Mouse (Mus musculus) retina, adult 2 months (tissue): ENCODE results near the gene Spata31d1b.
"Not testable (repeated sequence)": the region's sequence is repeated elsewhere in the genome, so short reads cannot be mapped to it uniquely, and the experiment has no call there.

ENCODE experiments used
- DNase-seq: peaks from one replicate; pipeline ENCODE4 v3.0.0-alpha.2; 2012; ENCODE audit warnings: low read depth, low spot score

Gene Spata31d1b

DNA sequence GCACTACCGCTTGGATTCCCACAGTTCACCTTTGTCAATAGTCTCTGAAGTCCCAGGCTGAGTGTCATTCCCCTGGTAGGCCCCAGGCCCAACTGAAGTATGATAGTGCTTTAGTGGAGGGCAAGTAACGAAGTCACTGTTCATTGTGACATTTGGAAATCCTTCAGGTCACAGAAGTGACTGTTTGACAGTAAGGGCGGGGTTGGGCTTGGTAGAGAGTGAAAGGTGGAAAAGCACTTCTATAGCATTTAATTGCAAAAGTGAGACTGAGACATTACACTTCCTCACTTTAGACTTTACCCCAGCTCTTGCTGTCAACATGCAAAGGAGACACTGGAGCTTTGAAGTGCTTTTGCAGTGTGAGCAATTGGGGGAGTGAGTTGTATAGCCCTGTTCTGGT is 18.1 kb upstream of the Spata31d1b start, which contains the start of gene 4921517D22Rik:
TSS of gene 4921517D22Rik (minus strand) at position 101 of the 400 bp plus-strand sequence.
- DNase-seq = no peak

DNA sequence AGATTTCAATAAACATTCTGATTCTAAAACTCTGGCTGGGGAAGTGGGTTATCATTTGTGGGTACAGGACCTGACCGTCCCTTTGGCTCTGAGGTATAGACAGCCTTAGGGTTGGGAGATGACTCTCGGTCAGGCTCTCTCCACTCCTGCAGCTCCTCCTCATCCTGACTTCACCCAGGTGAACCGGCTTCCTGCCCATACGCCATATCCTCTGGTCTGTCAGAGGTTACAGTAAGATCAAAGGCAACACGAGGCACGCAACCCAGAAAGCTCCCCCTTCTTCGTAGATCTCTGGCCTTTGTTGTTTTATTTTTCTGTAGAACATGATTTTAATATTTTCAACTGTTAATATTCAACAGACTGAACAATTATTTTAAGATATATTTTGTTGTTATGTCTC is 16.3 kb upstream of the Spata31d1b start:
- no peak for DNase-seq

DNA sequence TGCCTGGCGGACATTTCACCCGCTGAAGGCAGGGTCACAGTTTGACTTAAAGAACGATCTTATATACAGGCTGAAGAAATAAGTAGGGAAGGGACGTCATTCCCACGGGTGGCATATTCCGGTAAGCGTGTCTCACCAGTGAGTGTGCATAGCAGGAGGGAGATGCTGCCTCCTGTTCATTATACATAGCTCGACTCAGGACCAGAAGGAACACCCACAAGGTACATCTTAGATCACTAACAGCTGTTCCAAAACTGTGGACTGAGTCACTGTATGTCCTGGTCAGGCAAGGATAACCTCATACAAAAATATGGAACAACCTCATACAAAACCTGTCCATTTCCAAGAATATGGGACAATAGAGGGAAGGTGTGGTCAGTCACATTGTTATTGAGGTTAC is 13.0 kb upstream of the Spata31d1b start:
- DNase-seq = no peak

DNA sequence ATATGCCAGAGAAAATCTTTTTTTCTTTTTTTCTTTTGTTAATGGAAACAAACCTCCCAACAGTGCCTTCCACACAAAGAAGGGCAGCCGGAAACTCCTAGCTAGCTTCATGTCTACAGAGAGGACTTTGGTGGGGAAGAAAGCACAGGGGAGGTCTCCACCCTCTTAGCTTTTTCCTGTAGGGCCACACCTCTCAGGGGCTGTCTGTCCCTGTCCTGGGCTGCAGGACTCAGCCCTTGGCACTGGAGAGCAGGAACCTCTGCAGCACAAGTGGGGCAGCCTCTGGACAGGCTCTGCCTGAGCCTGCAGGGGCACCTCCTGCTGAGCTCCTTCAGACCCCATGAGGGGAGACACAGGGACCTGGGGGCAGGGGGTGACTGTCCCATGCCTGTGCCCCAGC is 11.9 kb upstream of the Spata31d1b start:
- DNase-seq = not testable (repeated sequence)

DNA sequence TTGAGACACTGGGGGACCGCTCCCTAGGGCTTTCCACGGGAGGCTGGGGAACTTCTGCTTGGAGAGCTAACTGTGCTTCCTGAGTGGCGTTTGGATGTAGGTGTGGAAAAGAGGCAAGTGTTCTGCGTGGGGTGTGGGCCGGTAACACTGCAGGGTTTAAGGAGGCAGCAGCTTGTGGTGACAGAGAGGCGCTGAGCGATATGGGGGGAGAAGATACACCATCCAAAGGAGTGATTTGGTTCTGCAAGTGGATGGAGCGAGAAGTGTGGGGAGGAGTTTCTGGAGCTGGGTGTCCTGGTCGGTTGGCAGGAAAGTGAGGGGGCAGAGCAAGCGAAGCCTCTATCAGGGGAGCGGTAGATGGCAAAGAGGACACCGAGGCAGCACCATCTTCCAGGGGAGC is 8.6 kb upstream of the Spata31d1b start:
- DNase-seq = no peak

DNA sequence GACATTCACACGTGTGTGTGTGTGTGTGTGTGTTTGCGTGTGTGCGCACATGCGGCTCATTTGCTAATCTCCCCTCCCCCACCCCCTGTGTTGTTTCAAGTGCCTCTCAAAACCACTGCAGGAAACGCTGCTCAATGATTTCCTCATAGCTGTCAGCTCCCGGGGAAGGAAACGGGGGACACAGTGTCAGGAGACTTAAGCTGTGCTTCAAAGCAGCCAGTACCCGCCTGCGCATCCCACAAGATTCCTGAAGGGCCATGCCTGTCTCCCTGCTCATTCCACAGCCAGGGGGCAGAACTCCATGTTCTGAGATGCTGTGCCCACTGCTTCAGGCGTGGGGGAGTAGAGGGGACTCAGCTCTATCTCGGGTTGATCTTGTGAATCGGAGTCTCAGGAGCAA is 7.5 kb upstream of the Spata31d1b start:
- no peak for DNase-seq

DNA sequence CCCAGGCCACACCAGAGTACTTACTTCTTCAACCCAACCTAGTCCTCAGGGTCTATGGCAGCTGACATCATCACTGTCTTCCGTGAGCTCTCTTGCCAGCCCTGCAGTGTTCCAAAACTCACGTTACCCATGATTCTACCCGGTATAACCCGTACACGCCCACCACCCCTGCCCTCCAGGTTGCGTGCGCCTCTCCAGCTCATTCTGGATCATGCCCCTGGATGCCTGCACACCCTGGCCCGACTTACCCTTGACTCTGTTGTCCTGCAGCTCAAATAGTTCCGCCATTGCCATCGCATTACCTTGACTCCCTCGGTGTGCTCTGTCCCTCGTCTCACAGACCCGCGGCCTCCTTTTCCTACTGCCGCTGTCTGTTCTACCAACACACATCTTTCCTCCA is 1.9 kb upstream of the Spata31d1b start, which contains the start of gene Spata31d1a:
TSS of gene Spata31d1a (minus strand) at position 101 of the 400 bp plus-strand sequence.
- no peak for DNase-seq

DNA sequence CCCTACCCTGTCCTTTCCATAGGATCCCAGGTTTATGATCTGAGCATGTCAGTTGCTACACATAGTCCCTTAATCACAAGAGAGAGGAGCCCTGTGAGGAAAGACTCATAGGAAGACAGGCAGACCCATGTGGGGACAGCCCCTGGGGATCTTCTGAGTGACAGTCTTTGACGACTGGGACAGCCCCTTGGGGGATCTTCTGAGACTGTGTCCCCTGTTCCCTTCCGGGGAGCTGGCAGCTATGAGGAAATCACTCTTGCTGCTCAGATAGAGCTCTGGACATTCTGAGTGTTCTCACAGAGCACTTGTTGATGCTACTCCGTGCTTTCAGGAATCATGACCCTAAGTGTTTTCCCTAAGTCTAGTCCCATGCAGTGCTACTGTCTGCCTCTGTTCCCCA is 1.6 kb downstream of the Spata31d1b start:
- DNase-seq = no peak

DNA sequence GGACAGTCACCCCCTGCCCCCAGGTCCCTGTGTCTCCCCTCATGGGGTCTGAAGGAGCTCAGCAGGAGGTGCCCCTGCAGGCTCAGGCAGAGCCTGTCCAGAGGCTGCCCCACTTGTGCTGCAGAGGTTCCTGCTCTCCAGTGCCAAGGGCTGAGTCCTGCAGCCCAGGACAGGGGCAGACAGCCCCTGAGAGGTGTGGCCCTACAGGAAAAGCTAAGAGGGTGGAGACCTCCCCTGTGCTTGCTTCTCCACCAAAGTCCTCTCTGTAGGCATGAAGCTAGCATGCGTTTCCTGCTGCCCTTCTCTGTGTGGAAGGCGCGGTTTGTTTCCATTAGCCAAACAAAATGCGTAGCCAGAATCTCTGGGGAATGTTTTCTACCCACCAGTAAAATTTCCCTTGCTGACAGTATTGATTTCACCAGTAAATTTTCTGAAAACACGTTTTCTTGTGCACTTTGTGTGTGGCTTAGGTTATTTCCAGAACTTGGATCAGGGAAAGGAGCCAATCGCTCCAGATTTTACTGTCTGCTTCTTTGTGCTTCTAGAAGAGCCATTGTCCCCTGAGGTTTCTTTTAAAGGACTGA is 6.9 kb downstream of the Spata31d1b start:
- not testable (repeated sequence) for DNase-seq

DNA sequence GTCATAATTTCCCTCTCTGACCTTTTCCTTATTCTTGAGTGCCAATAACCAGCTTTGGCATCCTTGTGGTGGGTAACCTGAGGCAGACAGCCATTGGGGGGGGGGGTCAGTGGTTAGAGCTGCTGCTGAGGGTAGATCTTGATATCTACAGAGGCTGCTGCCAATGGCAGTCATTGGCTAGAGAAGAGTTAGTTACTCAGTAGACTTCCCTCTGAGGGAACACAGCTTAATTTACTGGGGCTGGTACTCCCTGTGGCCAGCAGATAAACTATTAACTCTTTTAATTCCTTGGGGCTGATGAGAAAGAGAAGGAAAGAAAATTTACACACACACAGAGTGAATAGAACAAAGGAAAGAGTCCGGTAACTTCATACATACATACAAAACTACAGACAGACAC is 7.4 kb downstream of the Spata31d1b start:
- no peak for DNase-seq

DNA sequence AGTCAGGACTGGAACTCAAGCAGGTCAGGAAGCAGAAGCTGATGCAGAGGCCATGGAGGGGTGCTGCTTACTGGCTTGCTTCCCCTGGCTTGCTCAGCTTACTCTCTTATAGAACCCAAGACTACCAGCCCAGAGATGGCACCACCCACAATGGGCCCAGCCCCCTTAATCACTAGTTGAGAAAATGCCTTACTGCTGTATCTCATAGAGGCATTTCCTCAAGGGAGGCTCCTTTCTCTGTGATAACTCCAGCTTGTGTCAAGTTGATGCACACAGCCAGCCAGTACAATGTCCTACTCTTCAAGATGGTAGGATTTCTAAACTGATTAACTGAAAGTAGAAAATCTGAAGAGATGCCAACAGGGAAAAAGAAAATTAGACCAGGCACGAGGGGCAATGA is 10.0 kb downstream of the Spata31d1b start:
- DNase-seq = not testable (repeated sequence)

DNA sequence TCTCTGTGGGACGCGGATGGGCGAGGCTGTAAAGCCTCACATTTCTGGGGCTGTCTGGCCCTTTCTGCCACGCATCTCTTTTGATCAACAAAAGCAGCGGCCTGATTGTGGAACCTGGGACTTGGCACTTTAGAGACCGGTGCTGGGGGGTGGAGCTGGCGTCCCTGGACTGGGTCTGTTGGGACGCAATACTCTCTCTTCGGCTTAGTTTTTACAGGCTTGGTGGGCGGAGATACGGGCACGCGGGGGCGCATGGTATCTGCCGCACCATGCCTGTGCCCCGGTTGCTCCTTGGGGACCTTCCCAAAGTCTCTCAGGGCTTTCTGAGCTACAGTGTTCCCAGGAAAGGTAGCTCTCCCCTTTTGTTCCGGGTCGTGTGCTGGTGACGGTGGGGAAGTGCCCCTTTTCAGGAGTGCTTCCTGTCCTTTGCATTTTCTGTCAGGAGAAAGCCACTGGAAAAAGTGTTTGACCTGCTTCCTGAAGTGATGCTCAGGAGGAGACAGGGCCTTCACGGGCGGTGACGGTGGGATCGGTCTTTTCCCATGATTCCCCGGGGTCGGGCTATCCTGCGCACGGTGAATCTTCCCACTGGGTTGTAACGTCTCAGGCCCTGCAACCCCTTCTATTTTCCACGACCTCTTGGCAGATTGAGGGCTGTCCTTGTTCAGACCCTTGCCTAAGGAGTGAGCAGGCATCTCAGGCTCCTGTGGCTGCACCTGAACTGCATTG is 14.2 kb downstream of the Spata31d1b start:
- no peak for DNase-seq

DNA sequence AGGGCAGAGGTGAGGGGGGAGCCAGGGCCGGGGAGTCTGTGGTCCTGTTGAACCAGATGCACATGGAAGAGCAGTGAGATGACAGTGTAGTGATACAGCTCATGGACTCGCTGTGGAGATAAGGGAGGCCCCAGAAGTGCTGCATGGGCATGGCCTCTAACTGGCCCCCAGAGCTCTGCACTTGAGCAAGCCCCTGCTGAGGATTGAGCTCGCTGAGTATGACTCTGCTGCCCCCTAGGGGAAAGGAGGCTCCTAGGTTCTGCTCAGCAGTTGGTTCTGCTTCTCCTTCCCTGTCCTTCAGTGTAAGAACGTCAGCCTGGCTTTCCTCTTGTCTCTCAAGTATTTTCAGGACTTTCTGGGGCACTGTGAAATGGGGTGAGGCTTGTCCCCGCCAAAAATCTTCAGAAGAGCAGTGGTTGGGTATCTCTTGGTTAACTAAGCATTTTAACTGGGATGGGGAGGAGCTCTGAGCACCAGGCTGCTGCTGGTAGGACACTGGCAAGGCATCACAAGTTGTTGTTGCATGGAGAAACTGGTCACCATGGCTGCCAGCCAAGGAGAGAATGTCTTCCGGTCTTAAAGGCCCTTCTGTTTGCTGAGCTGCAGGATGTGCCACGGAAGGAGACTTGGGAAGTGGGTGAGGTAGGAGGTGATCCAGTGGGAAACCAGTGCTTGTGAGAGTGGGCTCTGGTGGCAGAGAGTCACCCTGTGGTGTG is 16.5 kb downstream of the Spata31d1b start:
- DNase-seq = peak; percentile 42

DNA sequence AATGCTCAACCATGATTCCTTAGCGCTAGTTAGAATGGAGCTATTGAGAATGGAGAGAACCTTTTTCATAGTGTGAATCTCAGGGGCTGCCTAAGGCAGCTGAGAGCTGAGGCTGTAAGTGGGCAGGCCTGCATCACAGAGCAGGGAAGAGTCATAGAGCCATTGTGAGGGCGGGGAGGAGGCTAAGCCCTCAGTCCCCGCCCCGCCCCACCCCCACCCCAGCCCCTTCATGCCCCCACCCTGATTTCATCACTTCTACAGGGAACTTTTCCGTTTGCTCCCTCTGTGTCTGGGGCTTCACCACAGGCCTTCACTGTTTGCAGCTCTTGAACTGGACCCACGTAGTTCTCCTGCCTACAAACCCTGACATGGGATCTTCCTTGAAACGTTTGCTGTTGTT is 19.6 kb downstream of the Spata31d1b start, which contains the start of gene Spata31d1d:
TSS of gene Spata31d1d (minus strand) at position 101 of the 400 bp plus-strand sequence.
- DNase-seq = no peak

DNA sequence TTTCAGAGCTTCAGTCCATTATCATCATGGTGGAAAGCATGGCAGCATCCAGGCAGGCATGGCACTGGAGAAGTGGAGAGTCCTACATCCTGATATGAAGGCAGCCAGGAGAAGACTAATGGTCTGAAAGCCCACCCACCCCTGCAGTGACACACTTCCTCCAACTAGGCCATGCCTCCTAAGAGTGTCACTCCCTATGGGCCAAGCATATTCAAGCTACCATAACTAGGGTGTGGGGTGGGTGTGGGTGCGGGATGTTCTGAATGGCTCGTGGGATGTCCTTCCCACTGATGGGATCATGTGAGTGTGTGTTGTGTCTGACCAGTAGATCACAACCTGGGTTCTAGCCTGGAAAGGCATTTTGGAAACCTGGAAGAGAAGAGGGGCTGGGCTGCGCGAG is 21.9 kb downstream of the Spata31d1b start:
- DNase-seq = no peak

DNA sequence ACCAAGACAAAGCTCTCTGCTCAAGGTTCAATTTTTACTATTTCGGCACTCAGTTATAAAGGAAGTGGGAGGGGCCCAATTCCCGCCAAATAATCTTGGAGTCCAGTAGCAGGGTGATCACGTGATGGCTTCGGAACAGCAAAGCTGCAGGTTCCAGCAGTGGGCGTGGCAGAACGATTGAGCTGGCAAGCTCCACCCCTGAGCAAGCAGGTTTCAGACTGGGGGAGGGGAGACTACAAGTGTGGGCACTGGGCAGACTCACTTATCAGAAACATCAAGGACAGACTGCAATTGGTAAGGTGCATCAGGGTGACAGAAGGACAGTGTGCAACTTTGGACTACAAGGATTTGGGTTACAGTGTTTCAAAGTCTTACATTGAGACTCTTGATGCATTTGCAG is 22.3 kb downstream of the Spata31d1b start:
- DNase-seq = not testable (repeated sequence)

DNA sequence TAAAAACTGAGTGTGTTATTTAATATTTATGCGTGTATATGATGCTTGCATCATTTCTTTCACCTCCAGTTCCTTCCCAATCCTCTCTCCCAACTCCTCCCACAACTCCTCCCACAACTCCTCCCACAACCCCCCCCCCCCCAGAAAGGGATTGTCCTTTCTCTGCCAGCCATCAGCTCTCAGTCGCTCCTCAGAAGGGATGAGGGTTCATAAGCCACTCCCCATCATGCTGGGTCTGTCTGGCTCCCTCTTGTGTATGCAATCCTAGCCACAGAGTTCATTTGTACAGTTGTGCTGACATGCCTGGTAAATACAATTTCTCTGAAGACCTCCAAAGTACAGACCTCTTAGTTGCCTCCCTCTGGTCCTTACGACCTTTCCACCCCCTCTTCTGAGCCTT is 23.1 kb downstream of the Spata31d1b start:
- peak; percentile 20 for DNase-seq

DNA sequence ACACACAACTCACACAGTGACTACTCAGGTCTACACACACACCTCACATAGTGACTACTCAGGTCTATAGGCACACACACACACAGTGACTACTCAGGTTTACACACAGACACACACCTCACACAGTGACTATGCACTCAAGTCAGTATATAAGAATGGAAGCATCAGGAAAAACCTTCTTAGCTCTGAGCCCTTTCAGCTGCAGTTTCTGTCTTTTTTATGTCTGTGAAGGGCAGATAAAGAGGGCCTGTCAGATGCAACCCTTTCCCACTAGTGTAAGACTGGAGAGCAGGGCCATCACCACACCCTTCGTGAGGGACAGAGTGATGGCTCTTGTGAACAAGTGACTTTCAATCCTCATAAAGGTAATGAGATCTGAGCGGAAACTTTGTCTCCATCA is 26.4 kb downstream of the Spata31d1b start:
- no peak for DNase-seq

DNA sequence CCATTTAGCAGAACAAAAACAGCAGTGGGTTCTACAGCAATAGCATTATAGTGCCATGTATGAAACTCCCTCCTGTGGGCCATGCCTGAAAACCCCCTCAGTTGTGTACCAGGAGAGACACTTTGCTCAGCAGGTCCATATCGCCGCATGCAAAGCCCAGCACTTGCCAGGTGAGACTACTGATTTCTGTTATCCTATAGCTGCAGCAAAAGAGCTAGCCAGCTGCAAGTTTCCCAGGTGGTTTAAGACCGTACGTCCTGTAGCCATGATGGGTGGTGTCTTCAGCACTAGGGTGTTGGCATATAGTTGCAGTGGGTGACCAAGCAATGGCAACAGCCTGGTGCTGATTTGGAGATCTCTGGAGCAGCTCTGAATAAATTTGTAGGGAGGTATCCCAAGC is 27.3 kb downstream of the Spata31d1b start:
- DNase-seq = no peak

DNA sequence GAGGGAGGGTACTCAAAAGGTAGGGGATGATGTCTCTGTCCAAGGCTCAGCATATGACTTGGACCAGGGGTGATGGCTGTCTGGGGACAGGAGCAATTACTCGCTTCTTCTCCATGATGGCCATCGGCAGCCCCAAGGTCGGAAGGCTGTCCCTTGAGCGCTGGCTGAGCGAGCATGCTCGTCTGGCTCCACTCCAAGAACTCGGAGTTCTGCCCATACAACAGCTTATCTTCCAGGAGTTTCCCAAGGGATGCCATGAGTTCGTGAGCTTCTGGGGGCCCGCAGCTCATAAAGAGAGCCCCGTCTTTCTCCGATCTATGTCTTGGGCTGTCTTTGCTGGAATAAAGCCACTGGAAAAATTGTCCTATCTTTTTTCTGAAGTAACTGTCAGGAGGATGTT is 29.0 kb downstream of the Spata31d1b start:
- DNase-seq = no peak

DNA sequence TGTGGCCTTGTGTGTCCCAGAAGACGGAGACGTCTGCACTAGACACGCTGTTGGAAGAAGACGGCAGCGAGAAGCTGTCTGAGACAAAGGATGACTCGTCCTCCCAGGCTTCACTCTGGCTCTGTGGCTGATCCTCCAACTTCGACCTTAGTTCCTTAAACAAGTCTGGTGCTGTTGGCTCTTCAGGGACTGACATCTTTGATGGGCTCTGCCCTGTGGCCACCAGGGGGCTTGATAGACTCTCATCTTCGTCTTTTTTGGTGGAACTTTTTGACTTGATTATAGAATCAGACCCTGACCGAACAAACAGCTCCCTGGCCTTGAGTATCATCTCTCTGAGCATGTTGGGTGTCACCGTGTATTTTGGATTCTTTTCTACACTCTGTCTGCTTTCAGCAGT is 29.6 kb downstream of the Spata31d1b start:
- DNase-seq = no peak

DNA sequence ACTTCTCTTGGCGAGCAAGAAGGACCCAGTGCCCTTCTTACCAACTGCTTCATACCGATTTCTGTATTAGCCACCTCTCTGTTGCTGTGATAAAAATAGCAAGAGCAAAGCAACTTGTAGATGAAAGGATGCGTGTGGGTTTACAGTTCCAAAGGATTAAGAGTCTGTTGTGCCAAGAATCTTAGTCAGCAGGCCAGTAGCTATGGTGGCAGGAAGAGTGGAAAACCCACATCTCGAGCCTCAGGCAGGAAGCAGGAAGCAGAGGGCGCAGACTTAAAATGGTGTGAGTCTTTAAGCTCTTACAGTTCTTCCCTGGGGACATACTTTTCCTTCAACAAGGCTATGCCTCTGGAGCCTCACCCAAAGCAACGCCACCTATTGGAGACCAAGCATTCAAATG is 33.4 kb downstream of the Spata31d1b start:
- DNase-seq = no peak

DNA sequence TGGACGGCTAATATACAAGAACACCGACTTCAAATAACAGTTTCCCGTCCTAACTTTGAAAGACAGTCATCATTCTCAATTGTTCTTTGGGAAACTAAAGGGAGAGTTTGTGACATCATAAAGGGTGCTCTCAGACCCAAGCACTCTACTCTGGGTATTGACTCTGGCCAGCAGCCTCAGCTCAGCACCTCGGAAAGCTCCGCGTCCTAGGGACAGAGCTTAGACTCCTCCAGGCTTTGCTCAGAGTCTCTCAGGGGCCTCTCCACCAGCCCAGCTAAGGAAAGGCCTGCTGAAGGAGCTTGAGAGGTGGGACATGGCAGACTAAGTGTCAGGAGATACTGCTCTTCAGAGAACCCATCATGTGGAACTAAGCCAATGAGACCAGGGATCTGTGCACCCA is 34.1 kb downstream of the Spata31d1b start:
- no peak for DNase-seq
